Mouse (Mus musculus): Measurements from ENCODE around the gene Pax5.
A peak's percentile ranks its signal among the peaks of the same experiment; 100 is the strongest.

GRCm38 (mm10) chr4:44620241-44620640 is 90.0 kb downstream of the Pax5 start:
- TF ChIP-seq CTCF (IDR thresholded peaks at IDR 0.05; ENCODE audit: low read depth) (peak; percentile 24), EP300 (IDR thresholded peaks at IDR 0.05; ENCODE audit: low read depth) (no peak)

Data from liver, postnatal 0 days (tissue).